Mouse (Mus musculus): Measurements from ENCODE around the gene Ttc41. TPM values are rescaled to one million over a fixed set of nuclear protein-coding genes. Genes with fewer than 3 reads are reported as not detected.

Ttc41 gene
- polyA plus RNA-seq, 1 experiment = 0.47 TPM

DNA sequence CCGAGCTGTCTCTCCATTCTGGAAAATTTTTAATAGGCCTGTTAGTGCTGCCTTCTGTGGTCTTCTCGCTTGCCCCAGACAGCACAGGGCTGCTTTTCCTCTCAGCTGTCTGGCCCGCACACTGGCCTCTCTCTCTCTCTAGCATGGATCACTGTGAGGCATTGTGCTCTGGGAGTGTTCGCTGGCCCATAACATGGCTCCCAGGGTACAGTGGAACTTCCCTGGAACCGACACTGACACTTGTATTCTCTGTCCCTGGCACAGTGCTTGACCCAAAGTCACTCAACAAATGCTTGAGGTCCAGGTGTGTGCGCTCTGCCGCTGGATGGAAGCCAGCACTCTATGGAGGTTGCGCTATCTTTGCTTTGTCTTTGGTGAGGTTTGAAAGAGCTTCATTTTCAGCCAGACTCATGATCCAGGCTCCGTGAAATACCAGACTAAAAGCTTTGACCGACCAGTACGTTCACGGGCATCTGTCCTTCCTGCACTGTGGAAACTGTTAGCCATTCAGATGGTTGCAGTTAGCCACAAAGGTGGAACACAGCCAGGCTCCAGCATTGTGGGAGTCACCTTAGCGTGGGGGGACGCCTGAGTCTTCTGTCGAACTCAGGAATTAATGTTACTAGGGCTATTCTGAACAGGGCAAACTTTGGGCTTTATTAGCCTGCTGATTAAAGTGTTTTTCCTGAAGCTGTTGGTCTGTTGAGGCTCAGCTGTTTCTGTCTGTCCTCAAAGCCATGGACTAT is 102.6 kb downstream of the Ttc41 start:
- no peaks in the 10 kb centered on the region for H3K36me3 ChIP-seq (ENCODE audit: control insufficient read depth, insufficient read depth, low read length)
- H3K4me3 ChIP-seq (ENCODE audit: low read depth, low read length) = no peak overlapping the region
- H3K27me3 ChIP-seq (ENCODE audit: control insufficient read depth, insufficient read depth, low read length) = no peaks in the 10 kb centered on the region
- no peak overlapping the region for H3K27ac ChIP-seq (ENCODE audit: insufficient read depth, low read depth, low read length)
- no peaks in the 10 kb centered on the region for H3K4me1 ChIP-seq (ENCODE audit: control insufficient read depth, insufficient read depth, insufficient read length, low read length)
- WGBS = 87% methylated on average over 15 of the region's 15 CpGs
- TF ChIP-seq POLR2A (IDR thresholded peaks at IDR 0.05; ENCODE audit: low read depth, low read length) (no peak), CTCF (IDR thresholded peaks at IDR 0.05; ENCODE audit: extremely low read depth, insufficient read length, insufficient replicate concordance, low read depth, low read length) (no peak)

GRCm38 (mm10) chr10:86810000-86810399 is 104.4 kb downstream of the Ttc41 start:
- Histone ChIP-seq H3K4me3 (ENCODE audit: low read depth, low read length) (no peak overlapping the region), H3K4me1 (ENCODE audit: control insufficient read depth, insufficient read depth, insufficient read length, low read length) (no peaks in the 10 kb centered on the region; the same call in 1 of the 2 replicates), H3K27ac (ENCODE audit: insufficient read depth, low read depth, low read length) (no peak overlapping the region), H3K36me3 (ENCODE audit: control insufficient read depth, insufficient read depth, low read length) (no peaks in the 10 kb centered on the region), H3K27me3 (ENCODE audit: control insufficient read depth, insufficient read depth, low read length) (no peaks in the 10 kb centered on the region)
- WGBS = 87% methylated on average over 9 of the region's 9 CpGs
- no peak for TF ChIP-seq CTCF (IDR thresholded peaks at IDR 0.05; ENCODE audit: extremely low read depth, insufficient read length, insufficient replicate concordance, low read depth, low read length)
- TF ChIP-seq POLR2A (IDR thresholded peaks at IDR 0.05; ENCODE audit: low read depth, low read length) = no peak

DNA sequence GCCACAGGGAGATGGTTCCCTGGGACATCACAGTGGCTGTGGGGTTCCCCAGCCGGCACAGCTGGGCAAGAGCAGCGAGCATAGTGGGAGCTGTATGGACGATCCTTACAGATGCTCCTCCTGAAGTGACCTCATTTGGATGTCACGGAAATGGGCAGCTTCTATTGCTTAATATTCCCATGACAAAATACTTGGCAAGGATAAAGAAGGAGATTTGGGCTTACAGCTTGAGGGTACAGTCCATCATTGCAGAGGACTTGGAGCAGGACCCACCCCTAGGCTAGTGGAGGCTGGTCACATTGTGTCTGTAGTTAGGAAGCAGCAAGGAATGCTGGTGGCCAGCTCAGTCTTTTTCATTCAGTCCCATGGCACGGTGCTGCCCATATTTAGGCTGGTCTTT is 105.0 kb downstream of the Ttc41 start:
- 94% methylated on average over 5 of the region's 5 CpGs for WGBS
- no peak for TF ChIP-seq POLR2A (IDR thresholded peaks at IDR 0.05; ENCODE audit: low read depth, low read length)
- TF ChIP-seq CTCF (IDR thresholded peaks at IDR 0.05; ENCODE audit: extremely low read depth, insufficient read length, insufficient replicate concordance, low read depth, low read length) = no peak
- no peaks in the 10 kb centered on the region; the same call in 1 of the 2 replicates for H3K4me1 ChIP-seq (ENCODE audit: control insufficient read depth, insufficient read depth, insufficient read length, low read length)
- no peaks in the 10 kb centered on the region for H3K27me3 ChIP-seq (ENCODE audit: control insufficient read depth, insufficient read depth, low read length)
- H3K27ac ChIP-seq (ENCODE audit: insufficient read depth, low read depth, low read length) = no peak overlapping the region
- no peak overlapping the region for H3K4me3 ChIP-seq (ENCODE audit: low read depth, low read length)
- no peaks in the 10 kb centered on the region for H3K36me3 ChIP-seq (ENCODE audit: control insufficient read depth, insufficient read depth, low read length)

DNA sequence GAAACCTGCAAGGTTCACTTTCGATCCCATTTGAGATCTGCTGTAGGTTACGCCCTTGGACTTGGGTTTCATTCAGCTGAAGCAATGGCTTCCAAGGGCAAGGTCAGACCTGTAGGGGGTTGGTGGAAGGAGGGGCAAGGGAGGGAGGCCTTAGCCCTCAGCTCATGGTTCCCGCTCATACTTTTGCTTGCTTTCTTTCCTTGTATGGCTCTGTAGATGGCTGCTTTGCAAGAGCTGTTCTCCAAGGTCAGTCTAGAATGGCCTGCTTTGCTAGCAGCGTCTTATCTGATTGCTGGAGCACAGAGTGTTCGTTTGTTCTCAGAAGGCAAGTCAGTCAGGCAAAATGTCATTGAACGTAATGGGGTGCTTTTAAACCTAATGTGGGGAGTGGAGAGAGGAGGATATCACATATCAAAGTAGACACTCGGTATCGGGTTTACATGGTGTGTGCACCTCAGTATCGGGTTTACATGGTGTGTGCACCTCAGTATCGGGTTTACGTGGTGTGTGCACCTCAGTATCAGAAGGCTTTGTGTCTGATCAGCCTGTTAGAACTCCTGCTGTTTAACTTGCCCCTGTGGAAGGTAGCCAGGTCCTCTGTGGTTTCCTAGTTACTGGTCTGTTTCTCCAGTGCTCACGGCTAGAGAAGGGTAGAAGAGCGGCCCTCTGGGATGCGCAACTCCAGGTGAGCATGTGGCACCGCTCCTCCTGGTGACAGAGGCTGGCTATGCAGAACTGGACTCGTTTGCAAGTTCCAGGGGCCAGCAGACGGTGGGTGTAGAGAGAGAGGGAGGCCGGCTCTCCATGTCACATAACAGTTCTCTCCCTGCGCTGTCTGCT is 108.9 kb downstream of the Ttc41 start:
- Histone ChIP-seq H3K4me1 (ENCODE audit: control insufficient read depth, insufficient read depth, insufficient read length, low read length) (no peaks in the 10 kb centered on the region; the same call in 1 of the 2 replicates), H3K36me3 (ENCODE audit: control insufficient read depth, insufficient read depth, low read length) (no peaks in the 10 kb centered on the region), H3K4me3 (ENCODE audit: low read depth, low read length) (no peak overlapping the region), H3K27me3 (ENCODE audit: control insufficient read depth, insufficient read depth, low read length) (no peaks in the 10 kb centered on the region), H3K27ac (ENCODE audit: insufficient read depth, low read depth, low read length) (no peak overlapping the region)
- 68% methylated on average over 19 of the region's 19 CpGs for WGBS
- TF ChIP-seq CTCF (IDR thresholded peaks at IDR 0.05; ENCODE audit: extremely low read depth, insufficient read length, insufficient replicate concordance, low read depth, low read length) = no peak
- TF ChIP-seq POLR2A (IDR thresholded peaks at IDR 0.05; ENCODE audit: low read depth, low read length) = no peak

- TF ChIP-seq POLR2A (IDR thresholded peaks at IDR 0.05; ENCODE audit: low read depth, low read length) = no peak
- TF ChIP-seq CTCF (IDR thresholded peaks at IDR 0.05; ENCODE audit: extremely low read depth, insufficient read length, insufficient replicate concordance, low read depth, low read length) = no peak
- Histone ChIP-seq H3K4me3 (ENCODE audit: low read depth, low read length) (no peak overlapping the region), H3K27me3 (ENCODE audit: control insufficient read depth, insufficient read depth, low read length) (no peaks in the 10 kb centered on the region), H3K4me1 (ENCODE audit: control insufficient read depth, insufficient read depth, insufficient read length, low read length) (no peaks in the 10 kb centered on the region; the same call in 1 of the 2 replicates), H3K27ac (ENCODE audit: insufficient read depth, low read depth, low read length) (no peak overlapping the region), H3K36me3 (ENCODE audit: control insufficient read depth, insufficient read depth, low read length) (no peaks in the 10 kb centered on the region)
- WGBS = 89% methylated on average over 7 of the region's 7 CpGs
These were observed 109.5 kb downstream of the Ttc41 start for GRCm38 (mm10) chr10:86815133-86815532.

- peaks cover 2% of the 10 kb centered on the region for H3K36me3 ChIP-seq (ENCODE audit: control insufficient read depth, insufficient read depth, low read length)
- 68% methylated on average over 8 of the region's 8 CpGs for WGBS
- no peak for TF ChIP-seq CTCF (IDR thresholded peaks at IDR 0.05; ENCODE audit: extremely low read depth, insufficient read length, insufficient replicate concordance, low read depth, low read length)
- no peak for TF ChIP-seq POLR2A (IDR thresholded peaks at IDR 0.05; ENCODE audit: low read depth, low read length)
- H3K27me3 ChIP-seq (ENCODE audit: control insufficient read depth, insufficient read depth, low read length) = no peaks in the 10 kb centered on the region
- H3K27ac ChIP-seq (ENCODE audit: insufficient read depth, low read depth, low read length) = peak overlapping the region; percentile 7; the same call in 1 of the 2 replicates
- H3K4me1 ChIP-seq (ENCODE audit: control insufficient read depth, insufficient read depth, insufficient read length, low read length) = no peaks in the 10 kb centered on the region
- H3K4me3 ChIP-seq (ENCODE audit: low read depth, low read length) = no peak overlapping the region
These were observed 114.1 kb downstream of the Ttc41 start for GRCm38 (mm10) chr10:86819649-86820165.

- 97% methylated on average over 7 of the region's 7 CpGs for WGBS
- Histone ChIP-seq H3K27ac (ENCODE audit: insufficient read depth, low read depth, low read length) (no peak overlapping the region), H3K36me3 (ENCODE audit: control insufficient read depth, insufficient read depth, low read length) (peaks cover 2% of the 10 kb centered on the region), H3K4me3 (ENCODE audit: low read depth, low read length) (no peak overlapping the region), H3K27me3 (ENCODE audit: control insufficient read depth, insufficient read depth, low read length) (no peaks in the 10 kb centered on the region), H3K4me1 (ENCODE audit: control insufficient read depth, insufficient read depth, insufficient read length, low read length) (no peaks in the 10 kb centered on the region)
- TF ChIP-seq POLR2A (IDR thresholded peaks at IDR 0.05; ENCODE audit: low read depth, low read length) (no peak), CTCF (IDR thresholded peaks at IDR 0.05; ENCODE audit: extremely low read depth, insufficient read length, insufficient replicate concordance, low read depth, low read length) (no peak)
These were observed 115.4 kb downstream of the Ttc41 start for GRCm38 (mm10) chr10:86821014-86821413.

Data from small intestine, adult 2 months (tissue).